Mouse (Mus musculus) spleen, adult 12 weeks (tissue): ENCODE results near the gene Cep250.
"Not testable (repeated sequence)": the region's sequence is repeated elsewhere in the genome, so short reads cannot be mapped to it uniquely, and the experiment has no call there.

ENCODE experiments used
- DNase-seq: peaks from one replicate; pipeline ENCODE4 v3.0.0; 2022; ENCODE audit warnings: low spot score

Gene Cep250

GRCm38 (mm10) chr2:155956134-155957059, at the start of gene Cep250:
Gene Cep250, plus strand, starts transcription at chr2:155956458.
- peak; percentile 87 for DNase-seq

GRCm38 (mm10) chr2:155914684-155915083, 41.6 kb upstream of the Cep250 start:
- DNase-seq, result no peak

- DNase-seq, result no peak
These were observed 33.1 kb upstream of the Cep250 start for GRCm38 (mm10) chr2:155923143-155923542.

- not testable (repeated sequence) for DNase-seq
These were observed 31.0 kb upstream of the Cep250 start for GRCm38 (mm10) chr2:155925213-155925612.

GRCm38 (mm10) chr2:155928711-155929345, 27.4 kb upstream of the Cep250 start:
- DNase-seq, result no peak

- DNase-seq, result peak; percentile 78
These were observed 26.5 kb upstream of the Cep250 start, which contains the start of gene Uqcc1 for GRCm38 (mm10) chr2:155929531-155930442. Gene Uqcc1, minus strand, starts transcription at chr2:155930310.

GRCm38 (mm10) chr2:155939897-155940529, 16.2 kb upstream of the Cep250 start:
- no peak for DNase-seq

- DNase-seq, result no peak
These were observed 15.6 kb upstream of the Cep250 start, which contains the start of gene Gm15557 for GRCm38 (mm10) chr2:155940681-155941080. Gene Gm15557, plus strand, starts transcription at chr2:155940728.

GRCm38 (mm10) chr2:155941697-155942442, 14.4 kb upstream of the Cep250 start:
- DNase-seq, result no peak

GRCm38 (mm10) chr2:155943463-155943862, 12.8 kb upstream of the Cep250 start:
- DNase-seq, result no peak

- no peak for DNase-seq
These were observed 11.6 kb upstream of the Cep250 start for GRCm38 (mm10) chr2:155944685-155945084.

GRCm38 (mm10) chr2:155945124-155945523, 11.1 kb upstream of the Cep250 start, which contains the start of gene Gdf5:
Gene Gdf5, minus strand, starts transcription at chr2:155945367.
- no peak for DNase-seq

GRCm38 (mm10) chr2:155945580-155945979, 10.7 kb upstream of the Cep250 start:
- no peak for DNase-seq

- DNase-seq, result peak; percentile 60
These were observed 10.2 kb upstream of the Cep250 start for GRCm38 (mm10) chr2:155946069-155946468.

- DNase-seq, result no peak
These were observed 9.8 kb upstream of the Cep250 start for GRCm38 (mm10) chr2:155946499-155946898.

GRCm38 (mm10) chr2:155947390-155948002, 8.8 kb upstream of the Cep250 start:
- no peak for DNase-seq

GRCm38 (mm10) chr2:155949362-155949761, 6.9 kb upstream of the Cep250 start:
- DNase-seq, result no peak

GRCm38 (mm10) chr2:155952006-155952405, 4.3 kb upstream of the Cep250 start:
- no peak for DNase-seq

- no peak for DNase-seq
These were observed 3.7 kb downstream of the Cep250 start for GRCm38 (mm10) chr2:155959981-155960380.

GRCm38 (mm10) chr2:155961862-155962261, 5.6 kb downstream of the Cep250 start:
- no peak for DNase-seq
